Mouse (Mus musculus): Measurements from ENCODE around the gene Npnt.

Gene Npnt

GRCm38 (mm10) chr3:132892481-132892880, 57.6 kb downstream of the Npnt start:
- in situ Hi-C loops (cut with MboI), result no loop called here

GRCm38 (mm10) chr3:132887074-132887848, 62.8 kb downstream of the Npnt start:
- in situ Hi-C loops (cut with MboI), result no loop called here

- in situ Hi-C loops (cut with MboI), result no loop called here
Measured at GRCm38 (mm10) chr3:132886419-132887050, 63.6 kb downstream of the Npnt start.

GRCm38 (mm10) chr3:132884459-132884858, 65.6 kb downstream of the Npnt start:
- in situ Hi-C loops (cut with MboI), result no loop called here

- in situ Hi-C loops (cut with MboI), result no loop called here
Measured at GRCm38 (mm10) chr3:132883256-132883655, 66.8 kb downstream of the Npnt start.

- in situ Hi-C loops (cut with MboI), result no loop called here
Measured at GRCm38 (mm10) chr3:132880826-132881225, 69.3 kb downstream of the Npnt start.

- in situ Hi-C loops (cut with MboI), result no loop called here
Measured at GRCm38 (mm10) chr3:132880361-132880760, 69.7 kb downstream of the Npnt start.

- in situ Hi-C loops (cut with MboI), result no loop called here
Measured at GRCm38 (mm10) chr3:132876933-132877676, 73.0 kb downstream of the Npnt start.

GRCm38 (mm10) chr3:132876011-132876708, 73.9 kb downstream of the Npnt start:
- in situ Hi-C loops (cut with MboI), result no loop called here

GRCm38 (mm10) chr3:132873251-132873650, 76.8 kb downstream of the Npnt start:
- in situ Hi-C loops (cut with MboI), result no loop called here

- in situ Hi-C loops (cut with MboI), result no loop called here
Measured at GRCm38 (mm10) chr3:132871318-132871904, 78.7 kb downstream of the Npnt start.

GRCm38 (mm10) chr3:132870079-132870478, 80.0 kb downstream of the Npnt start:
- in situ Hi-C loops (cut with MboI), result no loop called here

- in situ Hi-C loops (cut with MboI), result no loop called here
Measured at GRCm38 (mm10) chr3:132868838-132869237, 81.3 kb downstream of the Npnt start.

GRCm38 (mm10) chr3:132866984-132867383, 83.1 kb downstream of the Npnt start:
- in situ Hi-C loops (cut with MboI), result no loop called here

- in situ Hi-C loops (cut with MboI), result no loop called here
Measured at GRCm38 (mm10) chr3:132865596-132865995, 84.5 kb downstream of the Npnt start.

- in situ Hi-C loops (cut with MboI), result no loop called here
Measured at GRCm38 (mm10) chr3:132864986-132865385, 85.1 kb downstream of the Npnt start.

GRCm38 (mm10) chr3:132864329-132864919, 85.7 kb downstream of the Npnt start:
- in situ Hi-C loops (cut with MboI), result no loop called here

GRCm38 (mm10) chr3:132863843-132864242, 86.2 kb downstream of the Npnt start:
- in situ Hi-C loops (cut with MboI), result no loop called here

GRCm38 (mm10) chr3:132860796-132861195, 89.3 kb downstream of the Npnt start:
- in situ Hi-C loops (cut with MboI), result no loop called here

- in situ Hi-C loops (cut with MboI), result no loop called here
Measured at GRCm38 (mm10) chr3:132859573-132859972, 90.5 kb downstream of the Npnt start.

- in situ Hi-C loops (cut with MboI), result no loop called here
Measured at GRCm38 (mm10) chr3:132858849-132859248, 91.2 kb downstream of the Npnt start.
